Mouse (Mus musculus) frontal cortex, postnatal 36 days (tissue): ENCODE results near the gene Arl8a.
"Not testable (repeated sequence)": the region's sequence is repeated elsewhere in the genome, so short reads cannot be mapped to it uniquely, and the experiment has no call there.

Experiments
- DNase-seq, 2 experiments: peaks; one replicate each; pipeline ENCODE4 v3.0.0; 2022; ENCODE audit warnings: low spot score in 2 of 2

The Arl8a gene

GRCm38 (mm10) chr1:135169556-135170224 lies 23.1 kb downstream of the Arl8a start:
- no peak for DNase-seq

DNA sequence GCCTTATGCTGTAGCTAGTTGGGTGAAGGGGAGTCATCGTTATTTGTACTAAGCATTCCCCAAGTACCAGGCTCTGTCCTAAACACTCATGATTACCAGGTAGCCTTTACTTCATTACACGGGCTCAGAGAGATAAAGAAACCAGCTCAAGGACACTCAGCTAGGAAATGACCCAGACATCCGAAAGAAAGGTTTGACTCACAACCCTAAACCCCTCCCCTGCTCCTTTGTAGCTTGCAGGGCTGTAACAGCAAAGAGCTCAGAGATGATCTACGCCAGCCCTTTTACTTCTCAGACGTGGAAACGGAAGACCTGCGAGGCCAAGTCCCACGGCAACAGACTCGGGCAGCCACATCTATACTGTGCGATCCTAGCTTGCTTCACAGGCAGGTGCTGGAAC lies 23.7 kb downstream of the Arl8a start:
- no peak for DNase-seq

DNA sequence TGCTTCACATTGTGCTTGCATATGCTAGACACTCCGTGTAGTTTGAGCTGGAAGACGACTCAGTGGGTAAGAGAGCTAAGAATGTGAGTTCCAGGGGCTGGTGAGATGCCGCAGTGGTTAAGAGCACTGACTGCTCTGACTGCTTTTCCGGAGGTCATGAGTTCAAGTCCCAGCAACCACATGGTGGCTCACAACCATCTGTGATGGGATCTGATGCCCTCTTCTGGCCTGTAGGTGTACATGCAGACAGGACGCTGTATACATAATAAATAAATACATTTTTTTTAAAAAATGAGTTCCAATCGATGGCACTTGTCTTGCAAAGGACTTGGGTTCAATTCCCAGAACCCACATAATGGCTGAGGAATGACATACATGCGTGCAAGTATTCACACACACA lies 24.6 kb downstream of the Arl8a start:
- DNase-seq, result no peak

GRCm38 (mm10) chr1:135171984-135172383 lies 25.4 kb downstream of the Arl8a start:
- DNase-seq, result peak in 1 of 2 experiments; percentile 81

- no peak for DNase-seq
These were observed 26.7 kb downstream of the Arl8a start for GRCm38 (mm10) chr1:135173311-135173710.

DNA sequence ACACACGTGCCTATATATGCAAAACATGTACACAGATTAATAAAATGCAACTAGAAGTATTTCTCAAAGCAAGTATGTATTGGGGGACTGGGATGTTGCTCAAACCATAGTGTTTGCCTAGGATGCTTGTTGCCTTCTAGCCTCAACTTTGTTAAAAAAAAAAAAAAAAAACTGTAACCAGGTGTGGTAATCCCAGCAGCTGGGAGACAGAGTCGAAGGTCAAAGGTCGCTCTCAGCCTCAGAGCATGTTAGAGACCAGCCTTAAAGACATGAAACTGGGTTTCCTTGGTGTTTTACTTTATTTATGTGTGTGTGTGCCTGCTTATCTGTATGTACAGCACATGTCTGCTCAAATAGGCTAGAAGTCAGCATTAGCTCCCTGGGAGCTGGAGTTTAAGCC lies 28.6 kb downstream of the Arl8a start:
- DNase-seq, result no peak

- DNase-seq, result no peak
These were observed 31.1 kb downstream of the Arl8a start for GRCm38 (mm10) chr1:135177724-135178123.

GRCm38 (mm10) chr1:135178863-135179262 lies 32.2 kb downstream of the Arl8a start:
- no peak for DNase-seq

GRCm38 (mm10) chr1:135180830-135181229 lies 34.2 kb downstream of the Arl8a start:
- no peak for DNase-seq

- no peak for DNase-seq
These were observed 34.7 kb downstream of the Arl8a start for GRCm38 (mm10) chr1:135181275-135181674.

- no peak for DNase-seq
These were observed 35.4 kb downstream of the Arl8a start for GRCm38 (mm10) chr1:135181880-135182623.

- DNase-seq, result no peak
These were observed 36.4 kb downstream of the Arl8a start for GRCm38 (mm10) chr1:135182975-135183374.

DNA sequence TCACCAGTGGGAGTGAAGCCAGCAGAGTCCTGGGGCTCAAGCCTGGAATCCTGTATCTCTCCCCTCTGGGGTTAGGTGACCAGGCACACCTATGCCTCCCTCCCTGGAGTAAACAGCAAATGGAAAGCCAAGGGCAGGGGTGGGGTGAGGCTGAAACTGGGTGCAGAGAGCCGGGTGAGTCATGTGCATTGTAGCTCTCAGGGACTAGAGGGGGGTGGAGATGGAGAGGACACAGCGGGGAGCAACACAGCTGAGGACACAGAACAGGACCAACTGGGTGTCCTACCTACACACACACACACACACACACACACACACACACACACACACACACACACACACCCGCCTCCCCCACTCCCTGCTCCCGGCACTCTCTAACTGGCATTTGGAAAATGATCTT lies 36.8 kb downstream of the Arl8a start:
- no peak for DNase-seq

GRCm38 (mm10) chr1:135183941-135184570 lies 37.4 kb downstream of the Arl8a start:
- no peak for DNase-seq

DNA sequence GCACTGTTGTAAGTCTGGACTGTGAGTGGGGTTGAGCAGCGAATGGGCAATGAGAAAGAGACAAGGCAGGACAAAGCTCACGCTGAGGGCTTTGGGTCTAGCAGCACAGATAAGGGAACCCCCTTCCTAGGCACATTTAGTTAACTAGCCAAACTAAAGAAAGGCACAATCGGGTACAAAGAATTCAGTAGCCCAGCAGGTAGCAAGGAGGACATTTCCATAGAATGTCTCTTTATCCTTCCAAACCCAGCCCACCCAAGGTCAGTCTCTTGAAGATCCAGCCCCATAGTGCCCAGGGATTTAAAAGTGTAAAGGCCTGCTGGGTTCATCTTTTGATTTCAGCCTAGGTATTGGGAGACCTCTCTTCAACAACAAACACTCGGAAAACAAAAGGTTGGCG lies 39.3 kb downstream of the Arl8a start:
- DNase-seq, result no peak

- no peak for DNase-seq
These were observed 39.8 kb downstream of the Arl8a start for GRCm38 (mm10) chr1:135186427-135186826.

GRCm38 (mm10) chr1:135187016-135187415 lies 40.4 kb downstream of the Arl8a start:
- not testable (repeated sequence) for DNase-seq

GRCm38 (mm10) chr1:135188197-135188596 lies 41.6 kb downstream of the Arl8a start:
- no peak for DNase-seq

DNA sequence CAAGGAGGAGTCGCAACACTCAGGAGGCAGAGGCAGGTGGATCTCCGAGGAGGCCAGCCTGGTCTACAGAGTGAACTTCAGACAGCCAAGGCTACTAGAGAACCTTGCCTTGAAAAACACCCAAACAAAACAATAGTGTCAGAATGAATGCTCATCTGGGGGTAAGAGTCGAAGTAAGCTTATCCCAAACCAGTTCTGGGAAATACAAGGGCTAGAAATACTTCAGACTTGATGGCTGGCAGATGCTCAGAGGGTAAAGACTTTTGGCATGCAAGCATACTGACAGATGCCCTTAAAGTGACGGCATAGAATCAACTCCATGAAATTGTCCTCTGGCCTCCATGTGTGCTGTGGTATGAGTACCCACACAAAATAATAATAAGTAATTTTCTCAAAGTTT lies 42.6 kb downstream of the Arl8a start:
- no peak for DNase-seq

DNA sequence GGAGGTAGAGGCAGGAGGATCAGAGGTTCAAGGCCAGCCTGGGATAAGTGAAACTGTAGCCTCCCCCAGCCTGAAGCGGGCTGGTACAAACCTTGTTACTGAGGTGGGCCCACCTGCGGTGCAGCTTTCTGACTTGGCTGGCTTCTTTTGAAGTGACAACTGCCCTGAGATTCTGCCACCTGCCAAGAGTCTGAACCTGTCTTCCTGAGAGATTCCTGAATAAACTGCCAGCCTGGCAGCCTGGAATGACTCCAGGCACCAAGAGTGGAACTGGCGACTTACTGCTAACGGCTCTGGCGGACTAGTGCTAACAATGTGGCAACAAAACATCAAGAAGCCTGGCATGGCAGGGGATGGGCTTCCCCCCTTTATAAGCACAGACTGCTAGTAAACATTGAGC lies 47.7 kb downstream of the Arl8a start:
- not testable (repeated sequence) for DNase-seq

DNA sequence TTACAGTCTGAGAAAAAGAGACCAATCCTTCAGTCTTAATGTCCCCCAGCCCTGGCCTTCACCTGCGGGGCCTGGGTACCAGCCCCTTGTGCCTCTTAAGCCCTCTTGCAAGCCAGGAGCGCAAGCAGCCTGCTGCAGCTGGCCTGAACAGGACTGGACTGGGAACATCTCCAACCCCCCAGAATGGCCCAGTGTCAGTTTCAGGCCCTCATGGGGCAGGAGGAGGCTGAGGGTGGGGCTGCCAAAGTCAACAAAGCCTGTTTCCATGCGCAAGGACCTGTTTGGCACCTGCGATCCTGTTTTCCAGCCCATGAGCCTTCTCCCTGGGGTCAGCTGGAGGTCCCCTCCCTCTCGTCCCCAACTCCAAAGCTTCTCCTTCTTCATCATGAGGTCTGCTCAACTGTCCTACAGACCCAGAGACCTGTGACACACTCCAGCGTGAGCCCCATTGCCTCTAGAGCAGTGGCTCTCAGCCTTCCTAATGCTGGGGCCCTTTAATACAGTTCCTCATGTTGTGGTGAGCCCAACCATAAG lies 49.4 kb downstream of the Arl8a start:
- DNase-seq, result no peak

- DNase-seq, result no peak
These were observed 51.8 kb downstream of the Arl8a start for GRCm38 (mm10) chr1:135198412-135198811.
